ENCODE assay signal across 17 mouse cellular contexts in genomic region chr2:59447712-59448111, GRCm38 (mm10). TPM values are rescaled to one million over a fixed set of nuclear protein-coding genes. Genes with fewer than 3 reads are reported as not detected.
"Had no signal": no experiment of that assay in that cellular context is flagged by ENCODE, and none has a peak within 500 bp of the region (broad histone marks: within the 10 kb centered on the region; RNA-seq: fewer than 3 reads in every experiment).

No protein-coding gene starts in this region.

- H3K9me3 ChIP-seq: liver, embryonic 12.5 days; midbrain, embryonic 10.5 days; neural tube, embryonic 13.5 days had no signal

- H3K4me2 ChIP-seq: liver, embryonic 12.5 days; neural tube, embryonic 13.5 days had no signal

- H3K4me1 ChIP-seq: liver, embryonic 12.5 days; midbrain, embryonic 10.5 days; neural tube, embryonic 13.5 days had no signal

- H3K27me3 ChIP-seq: liver, embryonic 12.5 days; neural tube, embryonic 13.5 days had no signal

- DNase-seq: kidney, adult 8-10 months; kidney, postnatal 36 days; layer of hippocampus, adult 9-11 months; left cerebral cortex, postnatal 4 days; lung, postnatal 4 days; retina, postnatal 1 day; right cerebral cortex, postnatal 4 days; thymus, postnatal 36 days had no signal

- H3K9ac ChIP-seq: liver, embryonic 12.5 days; neural tube, embryonic 13.5 days had no signal

- H3K27ac ChIP-seq: kidney, postnatal 0 days; liver, embryonic 12.5 days; midbrain, embryonic 10.5 days; neural tube, embryonic 13.5 days had no signal

- H3K36me3 ChIP-seq: liver, embryonic 12.5 days; midbrain, embryonic 10.5 days; neural tube, embryonic 13.5 days had no signal

- ATAC-seq: inflammation-experienced regulatory T-cells, adult 6 months; intestine, postnatal 0 days; liver, embryonic 12.5 days; midbrain, embryonic 16.5 days had no signal

- H3K4me3 ChIP-seq: liver, embryonic 12.5 days; midbrain, embryonic 10.5 days; neural tube, embryonic 13.5 days had no signal

RNA-seq across cellular contexts. Expression of gene Dapl1, which starts 36.7 kb away (rescaled TPM):
- total RNA-seq: layer of hippocampus, adult 18-20 months had no signal
- polyA plus RNA-seq: liver, embryonic 12.5 days; liver, embryonic 16.5 days; neural tube, embryonic 13.5 days had no signal
